Mouse (Mus musculus): ENCODE data around the gene Wwox. TPM values are rescaled to one million over a fixed set of nuclear protein-coding genes. Genes with fewer than 3 reads are reported as not detected.

Gene Wwox
- polyA plus RNA-seq, 1 experiment from 2014 or later = 13.7 TPM

- Histone ChIP-seq H3K27me3 (no peaks in the 10 kb centered on the region), H3K4me2 (replicated peaks) (no peak overlapping the region), H3K4me1 (no peaks in the 10 kb centered on the region), H3K9me3 (replicated peaks) (no peaks in the 10 kb centered on the region), H3K9ac (no peak overlapping the region), H3K36me3 (no peaks in the 10 kb centered on the region), H3K4me3 (replicated peaks) (no peak overlapping the region), H3K27ac (replicated peaks) (no peak overlapping the region)
- WGBS = 82% methylated on average over 8 of the region's 8 CpGs
- ATAC-seq (ENCODE audit: insufficient number of reproducible peaks, low FRiP score, low TSS enrichment, low read depth) = no peak
Observed at GRCm38 (mm10) chr8:114908086-114908485, 468.6 kb downstream of the Wwox start.

GRCm38 (mm10) chr8:114908589-114908988 lies 469.1 kb downstream of the Wwox start:
- Histone ChIP-seq H3K27me3 (no peaks in the 10 kb centered on the region), H3K4me1 (no peaks in the 10 kb centered on the region), H3K36me3 (no peaks in the 10 kb centered on the region), H3K9ac (no peak overlapping the region), H3K27ac (replicated peaks) (no peak overlapping the region), H3K4me2 (replicated peaks) (no peak overlapping the region), H3K4me3 (replicated peaks) (no peak overlapping the region), H3K9me3 (replicated peaks) (no peaks in the 10 kb centered on the region)
- 90% methylated on average over 7 of the region's 7 CpGs for WGBS
- no peak for ATAC-seq (ENCODE audit: insufficient number of reproducible peaks, low FRiP score, low TSS enrichment, low read depth)

GRCm38 (mm10) chr8:114909146-114909545 lies 469.7 kb downstream of the Wwox start:
- no peaks in the 10 kb centered on the region for H3K36me3 ChIP-seq
- no peak for ATAC-seq (ENCODE audit: insufficient number of reproducible peaks, low FRiP score, low TSS enrichment, low read depth)
- WGBS = 79% methylated on average over 9 of the region's 9 CpGs
- no peak overlapping the region for H3K4me3 ChIP-seq (replicated peaks)
- no peak overlapping the region for H3K4me2 ChIP-seq (replicated peaks)
- H3K9me3 ChIP-seq (replicated peaks) = no peaks in the 10 kb centered on the region
- H3K27me3 ChIP-seq = no peaks in the 10 kb centered on the region
- no peak overlapping the region for H3K27ac ChIP-seq (replicated peaks)
- no peak overlapping the region for H3K9ac ChIP-seq
- no peaks in the 10 kb centered on the region for H3K4me1 ChIP-seq

GRCm38 (mm10) chr8:114911031-114911580 lies 471.7 kb downstream of the Wwox start:
- WGBS = 84% methylated on average over 17 of the region's 17 CpGs
- no peak for ATAC-seq (ENCODE audit: insufficient number of reproducible peaks, low FRiP score, low TSS enrichment, low read depth)
- Histone ChIP-seq H3K4me2 (replicated peaks) (no peak overlapping the region), H3K4me1 (no peaks in the 10 kb centered on the region), H3K36me3 (no peaks in the 10 kb centered on the region), H3K9ac (no peak overlapping the region), H3K27me3 (no peaks in the 10 kb centered on the region), H3K27ac (replicated peaks) (no peak overlapping the region), H3K9me3 (replicated peaks) (no peaks in the 10 kb centered on the region), H3K4me3 (replicated peaks) (no peak overlapping the region)

GRCm38 (mm10) chr8:114923629-114924028 lies 484.2 kb downstream of the Wwox start:
- Histone ChIP-seq H3K9ac (no peak overlapping the region), H3K27me3 (peaks cover 3% of the 10 kb centered on the region; the same call in 1 of the 2 replicates), H3K4me1 (peaks cover 3% of the 10 kb centered on the region; the same call in 1 of the 2 replicates), H3K36me3 (no peaks in the 10 kb centered on the region), H3K4me3 (replicated peaks) (no peak overlapping the region), H3K4me2 (replicated peaks) (no peak overlapping the region), H3K9me3 (replicated peaks) (no peaks in the 10 kb centered on the region), H3K27ac (replicated peaks) (no peak overlapping the region)
- WGBS = 43% methylated on average over 7 of the region's 7 CpGs
- 0 out of 2 replicates have a peak, but pooled peaks have one; percentile 34 for ATAC-seq (ENCODE audit: insufficient number of reproducible peaks, low FRiP score, low TSS enrichment, low read depth)

- H3K9ac ChIP-seq = no peak overlapping the region
- 58% methylated on average over 8 of the region's 8 CpGs for WGBS
- no peak for ATAC-seq (ENCODE audit: insufficient number of reproducible peaks, low FRiP score, low TSS enrichment, low read depth)
Observed at GRCm38 (mm10) chr8:114927412-114927811, 488.0 kb downstream of the Wwox start.

GRCm38 (mm10) chr8:114927917-114928316 lies 488.5 kb downstream of the Wwox start:
- no peak for ATAC-seq (ENCODE audit: insufficient number of reproducible peaks, low FRiP score, low TSS enrichment, low read depth)
- Histone ChIP-seq H3K4me2 (replicated peaks) (no peak overlapping the region), H3K9ac (no peak overlapping the region), H3K9me3 (replicated peaks) (no peaks in the 10 kb centered on the region), H3K4me1 (peaks cover 17% of the 10 kb centered on the region), H3K36me3 (no peaks in the 10 kb centered on the region), H3K27ac (replicated peaks) (no peak overlapping the region), H3K4me3 (replicated peaks) (no peak overlapping the region), H3K27me3 (peaks cover 3% of the 10 kb centered on the region; the same call in 1 of the 2 replicates)
- 76% methylated on average over 4 of the region's 4 CpGs for WGBS

More at GRCm38 (mm10) chr8:114927412-114927811, 488.0 kb downstream of the Wwox start:
- H3K27ac ChIP-seq (replicated peaks) = no peak overlapping the region
- no peaks in the 10 kb centered on the region for H3K36me3 ChIP-seq
- no peaks in the 10 kb centered on the region for H3K9me3 ChIP-seq (replicated peaks)
- H3K4me3 ChIP-seq (replicated peaks) = no peak overlapping the region
- H3K4me1 ChIP-seq = peaks cover 12% of the 10 kb centered on the region
- H3K4me2 ChIP-seq (replicated peaks) = no peak overlapping the region
- peaks cover 3% of the 10 kb centered on the region; the same call in 1 of the 2 replicates for H3K27me3 ChIP-seq

GRCm38 (mm10) chr8:114929597-114929996 lies 490.1 kb downstream of the Wwox start:
- Histone ChIP-seq H3K36me3 (no peaks in the 10 kb centered on the region), H3K4me3 (replicated peaks) (no peak overlapping the region), H3K27me3 (peaks cover 3% of the 10 kb centered on the region; the same call in 1 of the 2 replicates), H3K9me3 (replicated peaks) (no peaks in the 10 kb centered on the region), H3K4me2 (replicated peaks) (no peak overlapping the region), H3K27ac (replicated peaks) (no peak overlapping the region), H3K4me1 (peaks cover 18% of the 10 kb centered on the region), H3K9ac (no peak overlapping the region)
- 92% methylated on average over 4 of the region's 4 CpGs for WGBS
- ATAC-seq (ENCODE audit: insufficient number of reproducible peaks, low FRiP score, low TSS enrichment, low read depth) = no peak

- 9% methylated on average over 18 of the region's 18 CpGs for WGBS
- no peak overlapping the region for H3K9ac ChIP-seq
- no peaks in the 10 kb centered on the region for H3K9me3 ChIP-seq (replicated peaks)
- ATAC-seq (ENCODE audit: insufficient number of reproducible peaks, low FRiP score, low TSS enrichment, low read depth) = no peak; the same call in 1 of the 2 replicates
- no peak overlapping the region for H3K4me3 ChIP-seq (replicated peaks)
- H3K27me3 ChIP-seq = 0 out of 2 replicates have a peak, but pooled peaks cover 3% of the 10 kb centered on the region
- H3K36me3 ChIP-seq = no peaks in the 10 kb centered on the region
- H3K4me2 ChIP-seq (replicated peaks) = peak overlapping the region; percentile 38
- H3K4me1 ChIP-seq = peaks cover 26% of the 10 kb centered on the region
- peak overlapping the region; percentile 66 for H3K27ac ChIP-seq (replicated peaks)
Observed at GRCm38 (mm10) chr8:114932071-114932630, 492.7 kb downstream of the Wwox start.

- Histone ChIP-seq H3K9ac (no peak overlapping the region), H3K4me2 (replicated peaks) (no peak overlapping the region), H3K27ac (replicated peaks) (no peak overlapping the region), H3K9me3 (replicated peaks) (no peaks in the 10 kb centered on the region), H3K36me3 (no peaks in the 10 kb centered on the region), H3K4me1 (peaks cover 26% of the 10 kb centered on the region), H3K4me3 (replicated peaks) (no peak overlapping the region), H3K27me3 (peaks cover 6% of the 10 kb centered on the region; the same call in 1 of the 2 replicates)
- ATAC-seq (ENCODE audit: insufficient number of reproducible peaks, low FRiP score, low TSS enrichment, low read depth) = no peak
- WGBS = 47% methylated on average over 1 of the region's 1 CpGs
Observed at GRCm38 (mm10) chr8:114933248-114933647, 493.8 kb downstream of the Wwox start.

GRCm38 (mm10) chr8:114936887-114937286 lies 497.4 kb downstream of the Wwox start:
- Histone ChIP-seq H3K4me2 (replicated peaks) (no peak overlapping the region), H3K27me3 (peaks cover 8% of the 10 kb centered on the region; the same call in 1 of the 2 replicates), H3K9ac (no peak overlapping the region), H3K9me3 (replicated peaks) (no peaks in the 10 kb centered on the region), H3K4me1 (peaks cover 22% of the 10 kb centered on the region), H3K4me3 (replicated peaks) (no peak overlapping the region), H3K27ac (replicated peaks) (no peak overlapping the region), H3K36me3 (no peaks in the 10 kb centered on the region)
- peak; percentile 39; the same call in 1 of the 2 replicates for ATAC-seq (ENCODE audit: insufficient number of reproducible peaks, low FRiP score, low TSS enrichment, low read depth)
- 19% methylated on average over 10 of the region's 10 CpGs for WGBS

Data from embryonic facial prominence, embryonic 15.5 days (tissue).